Mouse (Mus musculus) small intestine, adult 2 months (tissue): ENCODE results near the gene Fsip1. TPM values are rescaled to one million over a fixed set of nuclear protein-coding genes. Genes with fewer than 3 reads are reported as not detected.

Experiments
- H3K27ac ChIP-seq: fragments of 200-500 bp; 2 replicates; pipeline ENCODE4 v1.5.1; 2012; ENCODE audit warnings: low read depth, low read length, control low read depth, inconsistent platforms; ENCODE audit not compliant: insufficient read depth
- H3K27me3 ChIP-seq: fragments of 200-500 bp; 2 replicates; pipeline ENCODE4 v1.6.1; 2012; ENCODE audit warnings: mild to moderate bottlenecking, moderate library complexity, low read length, inconsistent platforms; ENCODE audit not compliant: control insufficient read depth, insufficient read depth
- H3K36me3 ChIP-seq: fragments of 200-500 bp; 2 replicates; pipeline ENCODE4 v1.6.1; 2012; ENCODE audit warnings: mild to moderate bottlenecking, low read length, control low read depth, inconsistent platforms; ENCODE audit not compliant: control insufficient read depth, insufficient read depth
- H3K4me1 ChIP-seq: fragments of 200-500 bp; 2 replicates; pipeline ENCODE4 v1.6.1; 2012; ENCODE audit warnings: low read length, inconsistent platforms, mixed read lengths; ENCODE audit not compliant: control insufficient read depth, insufficient read depth, insufficient read length
- H3K4me3 ChIP-seq: fragments of 200-500 bp; 2 replicates; pipeline ENCODE4 v1.5.1; 2012; ENCODE audit warnings: low read depth, mild to moderate bottlenecking, control low read depth, inconsistent platforms, low read length, moderate library complexity
- CTCF ChIP-seq: fragments of 200-500 bp; IDR thresholded peaks from 2 replicates; pipeline ENCODE4 v1.5.1; 2012; ENCODE audit warnings: low read depth, mild to moderate bottlenecking, control low read depth, inconsistent platforms, low read length, moderate library complexity, mixed read lengths; ENCODE audit not compliant: insufficient replicate concordance, insufficient read length; ENCODE audit errors: extremely low read depth
- POLR2A ChIP-seq: fragments of 200-500 bp; IDR thresholded peaks from 2 replicates; pipeline ENCODE4 v1.6.1; 2012; ENCODE audit warnings: low read depth, mild to moderate bottlenecking, control low read depth, inconsistent platforms, low read length, moderate library complexity
- WGBS: fragments of 180-500 bp; shearing (Covaris S2); methylation state at CpG from one replicate; pipeline ENCODE4 v1.1.7; 2018; 5-methylcytosine and 5-hydroxymethylcytosine counted together
- polyA plus RNA-seq: library from polyadenylated mRNA; depleted of rRNA; stranded (reverse); fragments of >200 nt; gene quantifications from 2 replicates; pipeline ENCODE4 v1.2.3, GENCODE M21; 2012

Gene Fsip1
- polyA plus RNA-seq, 1 experiment = 0.05 TPM

- Histone ChIP-seq H3K27me3 (no peaks in the 10 kb centered on the region), H3K4me1 (peaks cover 2% of the 10 kb centered on the region; the same call in 1 of the 2 replicates), H3K36me3 (peaks cover 1% of the 10 kb centered on the region; the same call in 1 of the 2 replicates), H3K27ac (no peak overlapping the region), H3K4me3 (no peak overlapping the region)
- TF ChIP-seq POLR2A (no peak), CTCF (no peak)
- WGBS = 79% methylated on average over 11 of the region's 11 CpGs
Observed at GRCm38 (mm10) chr2:118125211-118125939, 131.4 kb downstream of the Fsip1 start.

DNA sequence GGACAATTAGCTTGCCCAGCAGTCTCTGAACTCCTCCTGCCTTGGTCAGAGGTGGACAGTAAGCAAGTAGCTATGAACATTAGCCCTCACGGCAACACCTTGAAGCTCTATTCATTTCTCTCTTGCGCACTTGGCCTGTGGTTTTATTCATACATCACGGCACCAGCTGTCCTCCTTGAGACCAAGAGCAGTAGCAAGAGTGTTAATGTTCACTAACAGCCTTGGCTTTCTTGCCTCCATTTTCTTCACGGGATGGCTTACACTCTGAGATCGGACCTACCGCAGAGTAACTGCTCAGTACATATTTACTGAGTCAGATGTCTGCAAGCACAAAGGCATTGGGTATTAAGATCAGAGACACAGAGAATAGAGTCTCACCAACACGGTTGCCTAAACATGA is 132.3 kb downstream of the Fsip1 start:
- TF ChIP-seq CTCF = no peak
- no peak for TF ChIP-seq POLR2A
- Histone ChIP-seq H3K27me3 (no peaks in the 10 kb centered on the region), H3K36me3 (peaks cover 4% of the 10 kb centered on the region; the same call in 1 of the 2 replicates), H3K4me1 (peaks cover 2% of the 10 kb centered on the region; the same call in 1 of the 2 replicates), H3K4me3 (no peak overlapping the region), H3K27ac (no peak overlapping the region)
- whole genome bisulfite sequencing = 78% methylated on average over 7 of the region's 7 CpGs

- Histone ChIP-seq H3K27me3 (no peaks in the 10 kb centered on the region), H3K4me1 (peaks cover 2% of the 10 kb centered on the region; the same call in 1 of the 2 replicates), H3K36me3 (peaks cover 4% of the 10 kb centered on the region), H3K4me3 (no peak overlapping the region), H3K27ac (no peak overlapping the region)
- 87% methylated on average over 9 of the region's 9 CpGs for WGBS
- TF ChIP-seq CTCF (no peak), POLR2A (no peak)
Observed at GRCm38 (mm10) chr2:118123743-118124142, 133.0 kb downstream of the Fsip1 start.

GRCm38 (mm10) chr2:118122291-118122690 is 134.5 kb downstream of the Fsip1 start:
- TF ChIP-seq POLR2A (no peak), CTCF (no peak)
- WGBS = 94% methylated on average over 6 of the region's 6 CpGs
- Histone ChIP-seq H3K4me1 (peaks cover 3% of the 10 kb centered on the region; the same call in 1 of the 2 replicates), H3K27me3 (no peaks in the 10 kb centered on the region), H3K27ac (no peak overlapping the region), H3K36me3 (peaks cover 13% of the 10 kb centered on the region), H3K4me3 (no peak overlapping the region)

DNA sequence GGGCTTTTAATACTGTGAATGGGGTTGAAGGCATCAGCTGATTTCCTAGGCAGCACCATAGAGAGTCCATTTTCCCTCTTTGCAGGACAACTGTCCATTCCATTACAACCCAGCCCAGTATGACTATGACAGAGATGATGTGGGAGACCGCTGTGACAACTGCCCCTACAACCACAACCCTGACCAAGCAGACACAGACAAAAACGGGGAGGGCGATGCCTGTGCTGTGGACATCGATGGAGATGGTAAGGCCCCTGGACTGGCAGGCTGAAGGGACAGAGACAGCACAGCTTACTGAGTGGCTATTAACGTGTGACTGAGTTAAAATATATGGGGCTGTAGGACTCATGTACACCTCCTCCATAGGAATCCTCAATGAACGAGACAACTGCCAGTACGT is 136.0 kb downstream of the Fsip1 start:
- Histone ChIP-seq H3K4me1 (peaks cover 1% of the 10 kb centered on the region; the same call in 1 of the 2 replicates), H3K27ac (no peak overlapping the region), H3K36me3 (peaks cover 15% of the 10 kb centered on the region), H3K27me3 (no peaks in the 10 kb centered on the region), H3K4me3 (no peak overlapping the region)
- WGBS = 93% methylated on average over 7 of the region's 7 CpGs
- TF ChIP-seq CTCF = no peak
- no peak for TF ChIP-seq POLR2A

DNA sequence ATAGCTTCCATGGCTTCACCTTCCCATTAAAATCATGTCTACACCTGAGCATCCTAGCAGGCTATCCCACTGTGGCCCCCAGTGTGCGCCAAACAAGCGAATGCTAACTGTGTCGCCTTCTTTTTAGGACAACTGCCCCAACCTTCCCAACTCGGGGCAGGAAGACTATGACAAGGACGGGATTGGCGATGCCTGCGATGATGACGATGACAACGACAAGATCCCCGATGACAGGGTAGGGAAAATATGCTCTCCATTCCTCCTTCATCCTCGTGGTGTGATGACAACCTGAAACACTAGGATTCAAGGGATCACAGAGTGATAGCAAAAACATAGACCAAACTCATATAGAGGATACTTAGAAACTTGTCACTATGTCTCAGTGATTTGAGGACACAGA is 136.7 kb downstream of the Fsip1 start:
- Histone ChIP-seq H3K4me1 (peaks cover 1% of the 10 kb centered on the region; the same call in 1 of the 2 replicates), H3K27me3 (no peaks in the 10 kb centered on the region), H3K27ac (no peak overlapping the region), H3K4me3 (no peak overlapping the region), H3K36me3 (peaks cover 15% of the 10 kb centered on the region)
- WGBS = 92% methylated on average over 11 of the region's 11 CpGs
- no peak for TF ChIP-seq CTCF
- no peak for TF ChIP-seq POLR2A

GRCm38 (mm10) chr2:118119684-118120083 is 137.1 kb downstream of the Fsip1 start:
- no peak overlapping the region for H3K27ac ChIP-seq
- H3K4me3 ChIP-seq = no peak overlapping the region
- WGBS = 95% methylated on average over 12 of the region's 12 CpGs
- peaks cover 15% of the 10 kb centered on the region for H3K36me3 ChIP-seq
- TF ChIP-seq CTCF (no peak), POLR2A (no peak)
- no peaks in the 10 kb centered on the region for H3K27me3 ChIP-seq
- peaks cover 1% of the 10 kb centered on the region; the same call in 1 of the 2 replicates for H3K4me1 ChIP-seq
